Mouse (Mus musculus) liver, embryonic 14.5 days (tissue): ENCODE results near the gene Cysltr1.

ENCODE experiments used
- CTCF ChIP-seq: IDR thresholded peaks from 2 replicates; pipeline ENCODE4 v1.5.1; 2016; ENCODE audit warnings: antibody characterized with exemption, low read depth, control low read depth
- EP300 ChIP-seq: IDR thresholded peaks from 2 replicates; pipeline ENCODE4 v1.6.1; 2016; ENCODE audit warnings: antibody characterized with exemption, low read depth

- TF ChIP-seq CTCF (no peak), EP300 (no peak)
These were observed 31.5 kb upstream of the Cysltr1 start for GRCm38 (mm10) chrX:106634799-106635541.
